Comparison of ENCODE assay signal across 8 mouse cellular contexts in genomic region chr6:134632756-134633155, GRCm38 (mm10). TPM values are rescaled to one million over a fixed set of nuclear protein-coding genes. Genes with fewer than 3 reads are reported as not detected.
A peak's percentile ranks its signal among the peaks of the same experiment; 100 is the strongest.
DNase-seq lines count a peak whose midpoint lies in the region; ATAC-seq and TF ChIP-seq lines count a peak whose summit lies in the region.

No protein-coding gene starts in this region.

- TF ChIP-seq CTCF in liver, adult 2 months (IDR thresholded peaks at IDR 0.05; ENCODE audit: low read depth, low read length), result no peak

- no peak for ATAC-seq in embryonic facial prominence, embryonic 15.5 days (ENCODE audit: insufficient number of reproducible peaks, low FRiP score, low TSS enrichment, low read depth)
- no peak for ATAC-seq in erythroid progenitor cell, adult 5-6 weeks (replicated peaks; ENCODE audit: low FRiP score, poor library complexity, severe bottlenecking)

- H3K79me2 ChIP-seq in liver, adult 2 months (ENCODE audit: control insufficient read depth, insufficient read depth, low read length), result no peaks in the 10 kb centered on the region

- no peaks in the 10 kb centered on the region for H3K4me1 ChIP-seq in liver, adult 2 months (ENCODE audit: control insufficient read depth, insufficient read depth, low read length)
- peaks cover 14% of the 10 kb centered on the region for H3K4me1 ChIP-seq in embryonic facial prominence, embryonic 15.5 days

- H3K9me3 ChIP-seq in embryonic facial prominence, embryonic 15.5 days (replicated peaks), result no peaks in the 10 kb centered on the region

- 48% methylated on average over 5 of the region's 5 CpGs for WGBS in liver, adult 2 months
- WGBS in embryonic facial prominence, embryonic 15.5 days, result 36% methylated on average over 5 of the region's 5 CpGs

- H3K27me3 ChIP-seq in liver, adult 2 months (ENCODE audit: control insufficient read depth, insufficient read depth, low read length), result no peaks in the 10 kb centered on the region
- H3K27me3 ChIP-seq in embryonic facial prominence, embryonic 15.5 days, result 0 out of 2 replicates have a peak, but pooled peaks cover 6% of the 10 kb centered on the region

- H3K27ac ChIP-seq in liver, adult 2 months (replicated peaks; ENCODE audit: insufficient read depth, low read depth, low read length), result no peak overlapping the region
- H3K27ac ChIP-seq in embryonic facial prominence, embryonic 15.5 days (replicated peaks), result no peak overlapping the region

- H3K36me3 ChIP-seq in liver, adult 2 months (ENCODE audit: control insufficient read depth, insufficient read depth, low read length), result no peaks in the 10 kb centered on the region
- H3K36me3 ChIP-seq in embryonic facial prominence, embryonic 15.5 days, result no peaks in the 10 kb centered on the region

- no peak overlapping the region for H3K9ac ChIP-seq in liver, adult 2 months (ENCODE audit: low read depth, low read length)
- no peak overlapping the region for H3K9ac ChIP-seq in embryonic facial prominence, embryonic 15.5 days

- no peak for TF ChIP-seq POLR2A in liver, adult 2 months (IDR thresholded peaks at IDR 0.05; ENCODE audit: extremely low read depth, insufficient read depth, low read length)

- H3K4me3 ChIP-seq in liver, adult 2 months (ENCODE audit: insufficient read depth, low read depth, low read length), result 0 out of 2 replicates have a peak overlapping the region, but pooled peaks have one; percentile 64
- peak overlapping the region; percentile 55 for H3K4me3 ChIP-seq in embryonic facial prominence, embryonic 15.5 days (replicated peaks)

- peak overlapping the region; percentile 95 for H3K4me2 ChIP-seq in embryonic facial prominence, embryonic 15.5 days (replicated peaks)

- DNase-seq in liver, adult 2 months (ENCODE audit: extremely low read depth, low read depth, low spot score), result no peak
- DNase-seq in liver, result no peak
- peak; percentile 17 to 29 for DNase-seq in kidney, postnatal 36 days
- DNase-seq in retina, embryonic 14.5 days (ENCODE audit: low spot score), result peak; percentile 22
- DNase-seq in frontal cortex, postnatal 25 days (ENCODE audit: low spot score in 2 of 2), result no peak
- DNase-seq in left cerebral cortex, adult 18-20 months (ENCODE audit: low spot score in 2 of 2), result no peak

RNA-seq across cellular contexts. Expression of gene Mansc1, which starts 0.5 kb away (rescaled TPM):
- total RNA-seq in liver, adult 2 months (2014; rRNA removed), result 1.0 TPM in 2 replicates
- polyA plus RNA-seq in liver, adult 2 months (2012; rRNA removed), result 0.70 and 0.83 TPM in 2 replicates
- polyA plus RNA-seq in embryonic facial prominence, embryonic 15.5 days (2015; fragmentation: Nextera tagmentation; extraction: Ambion mirVana), result 2.7 and 3.5 TPM in 2 replicates
- not detected in 2 replicates for total RNA-seq in erythroid progenitor cell, adult 5-6 weeks (2015; ENCODE audit: low replicate concordance)
- not detected in 2 replicates for total RNA-seq in erythroid progenitor cell, adult 5-6 weeks (2017; ENCODE audit: low replicate concordance)
- 10 to 100 TPM; 12.8 to 14.9 TPM for total RNA-seq in left cerebral cortex, adult 18-20 months (2021)

RNA-seq across cellular contexts. Expression of gene Borcs5, which starts 6.6 kb away (rescaled TPM):
- 5.7 and 6.6 TPM in 2 replicates for total RNA-seq in liver, adult 2 months (2014; rRNA removed)
- polyA plus RNA-seq in liver, adult 2 months (2012; rRNA removed), result 11.5 and 12.4 TPM in 2 replicates
- 21.0 and 21.8 TPM in 2 replicates for polyA plus RNA-seq in embryonic facial prominence, embryonic 15.5 days (2015; fragmentation: Nextera tagmentation; extraction: Ambion mirVana)
- total RNA-seq in erythroid progenitor cell, adult 5-6 weeks (2015; ENCODE audit: low replicate concordance), result 3.8 and 5.0 TPM in 2 replicates
- total RNA-seq in erythroid progenitor cell, adult 5-6 weeks (2017; ENCODE audit: low replicate concordance), result 0.45 and 6.4 TPM in 2 replicates
- 10 to 100 TPM; 37.3 to 38.4 TPM for total RNA-seq in left cerebral cortex, adult 18-20 months (2021)

Comparison
In these comparisons a context has a peak if more than half of its experiments do, and no peak if none do; other contexts are left out.
1. DNase-seq: peak in kidney, postnatal 36 days (2 of 2) and retina, embryonic 14.5 days (single experiment); none in liver, adult 2 months (single experiment), liver (single experiment), frontal cortex, postnatal 25 days (0 of 2) and left cerebral cortex, adult 18-20 months (0 of 2).